Mouse (Mus musculus) heart, embryonic 13.5 days (tissue): ENCODE measurements at regions not wholly inside any gene's neighbourhood (a gene's known extent, or its start where the extent isn't known, plus 50 kb on each side); places are given as distances from the start of the nearest gene placed in this dataset.
A peak's percentile ranks its signal among the peaks of the same experiment; 100 is the strongest.

Experiments
- ATAC-seq: fragments of 200-750 bp; cut with Nextera tagmentation; 2 replicates; pipeline ENCODE4 v1.8.0; 2017; ENCODE audit warnings: moderate TSS enrichment; ENCODE audit not compliant: insufficient number of reproducible peaks, low FRiP score, low TSS enrichment; ENCODE audit errors: extremely low read depth
- H3K27ac ChIP-seq: fragments of 300-500 bp; sonication (generic); replicated peaks from 2 replicates; pipeline ENCODE4 v1.5.1; 2015; ENCODE audit warnings: moderate library complexity, mild to moderate bottlenecking, inconsistent platforms
- H3K27me3 ChIP-seq: fragments of 300-500 bp; sonication (generic); replicated peaks from 2 replicates; pipeline ENCODE4 v1.6.1; 2015; ENCODE audit warnings: mild to moderate bottlenecking, inconsistent platforms
- H3K36me3 ChIP-seq: fragments of 300-500 bp; sonication (generic); 2 replicates; pipeline ENCODE4 v1.6.1; 2015; ENCODE audit warnings: mild to moderate bottlenecking, inconsistent platforms
- H3K4me1 ChIP-seq: fragments of 300-500 bp; sonication (generic); 2 replicates; pipeline ENCODE4 v1.6.1; 2015; ENCODE audit warnings: inconsistent platforms
- H3K4me2 ChIP-seq: fragments of 300-500 bp; sonication (generic); 2 replicates; pipeline ENCODE4 v1.6.1; 2015; ENCODE audit warnings: inconsistent platforms, mild to moderate bottlenecking, moderate library complexity
- H3K4me3 ChIP-seq: fragments of 300-500 bp; sonication (generic); 2 replicates; pipeline ENCODE4 v1.5.1; 2015; ENCODE audit warnings: moderate library complexity, mild to moderate bottlenecking, inconsistent platforms
- H3K9ac ChIP-seq: fragments of 300-500 bp; sonication (generic); 2 replicates; pipeline ENCODE4 v1.6.1; 2015; ENCODE audit warnings: inconsistent platforms, mild to moderate bottlenecking, moderate library complexity
- H3K9me3 ChIP-seq: fragments of 300-500 bp; sonication (generic); 2 replicates; pipeline ENCODE4 v1.6.1; 2016; ENCODE audit warnings: inconsistent platforms
- WGBS: fragments of 180-500 bp; shearing (Covaris S2); methylation state at CpG from one replicate; pipeline ENCODE4 v1.1.7; 2015; ENCODE audit warnings: mixed read lengths; 5-methylcytosine and 5-hydroxymethylcytosine counted together

DNA sequence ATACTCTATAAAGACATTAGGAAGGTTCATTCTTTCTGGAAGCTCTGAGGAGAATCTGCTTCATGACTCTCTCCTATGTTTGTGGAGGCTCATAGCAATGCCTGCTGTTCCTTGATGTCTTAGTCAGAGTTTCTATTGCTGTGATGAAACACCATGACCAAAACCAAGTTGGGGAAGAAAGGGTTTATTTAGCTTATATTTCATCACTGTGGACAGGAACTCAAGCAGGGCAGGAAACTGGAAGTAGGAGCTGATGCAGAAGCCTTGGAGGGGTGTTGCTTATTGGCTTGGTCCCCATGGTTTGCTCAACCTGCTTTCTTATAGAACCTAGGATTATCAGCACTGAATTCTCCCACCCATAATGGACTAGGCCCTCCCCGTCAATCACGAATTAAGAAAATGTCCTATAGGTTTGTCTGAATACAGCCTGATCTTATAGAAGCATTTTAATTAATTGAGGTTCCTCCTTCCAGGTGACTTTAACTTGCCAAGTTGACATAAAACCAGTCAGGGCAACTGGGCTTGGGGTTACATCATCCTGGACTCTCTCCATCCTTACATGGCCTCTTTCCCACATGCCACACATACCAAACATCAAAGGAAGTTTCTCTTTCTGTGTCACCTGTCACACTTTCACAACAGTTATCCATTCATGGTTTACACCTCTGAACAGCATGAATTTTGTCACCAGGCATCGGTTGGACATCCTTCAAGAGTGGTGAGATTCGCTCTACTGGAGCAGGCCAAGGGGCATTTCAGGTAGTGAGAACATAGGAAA is 85.3 kb upstream of the Serp2 start:
- Histone ChIP-seq H3K9me3 (no peaks in the 10 kb centered on the region), H3K27me3 (no peaks in the 10 kb centered on the region), H3K27ac (no peak overlapping the region), H3K4me1 (peaks cover 10% of the 10 kb centered on the region), H3K9ac (no peak overlapping the region), H3K4me3 (no peak overlapping the region), H3K36me3 (no peaks in the 10 kb centered on the region), H3K4me2 (no peak overlapping the region)
- 81% methylated on average over 4 of the region's 4 CpGs for WGBS
- ATAC-seq: no peak

DNA sequence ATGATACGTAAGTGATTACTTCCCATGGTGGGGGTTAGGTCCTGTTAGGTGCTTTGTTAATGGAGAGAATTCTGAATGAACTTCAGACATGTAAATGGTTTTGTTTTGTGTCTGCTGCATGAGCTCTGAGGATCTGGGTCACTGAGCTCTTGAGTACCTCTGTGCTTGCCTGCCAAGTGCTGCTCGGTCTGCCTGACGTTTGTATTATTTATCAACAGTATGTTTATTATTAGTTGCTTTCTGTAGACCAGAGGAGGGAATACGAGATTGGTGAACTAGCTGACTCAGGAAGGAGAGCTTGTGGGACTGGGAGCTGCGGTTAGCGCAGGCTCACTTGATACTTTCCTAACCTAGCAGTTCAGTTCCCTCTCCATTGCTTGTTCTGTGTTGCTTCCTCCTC is 76.5 kb upstream of the Serp2 start:
- Histone ChIP-seq H3K9ac (no peak overlapping the region), H3K9me3 (no peaks in the 10 kb centered on the region), H3K27ac (no peak overlapping the region), H3K36me3 (no peaks in the 10 kb centered on the region), H3K27me3 (no peaks in the 10 kb centered on the region), H3K4me3 (no peak overlapping the region), H3K4me1 (peaks cover 41% of the 10 kb centered on the region), H3K4me2 (no peak overlapping the region)
- 53% methylated on average over 6 of the region's 6 CpGs for WGBS
- ATAC-seq: no peak

DNA sequence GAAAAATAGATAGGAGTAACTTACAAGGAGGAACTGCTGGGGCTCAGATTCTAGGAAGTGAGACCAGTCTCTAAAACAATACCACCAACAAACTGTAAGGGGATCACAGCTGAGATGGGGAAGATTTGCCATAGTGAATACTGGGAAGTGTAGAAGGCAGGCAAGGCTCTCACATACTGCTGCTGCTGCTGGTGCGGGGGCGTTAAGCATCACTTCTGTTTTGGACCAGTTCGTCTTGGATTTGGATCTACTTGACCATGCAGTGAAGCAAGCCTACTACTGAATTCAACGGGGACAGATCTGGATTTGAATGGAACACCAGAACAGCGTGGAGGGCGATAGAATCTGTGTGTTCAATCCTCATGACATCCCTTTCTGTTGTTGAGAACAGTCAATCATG is 76.1 kb upstream of the Serp2 start:
- Histone ChIP-seq H3K27me3 (no peaks in the 10 kb centered on the region), H3K36me3 (no peaks in the 10 kb centered on the region), H3K4me2 (no peak overlapping the region), H3K4me1 (peaks cover 44% of the 10 kb centered on the region), H3K27ac (no peak overlapping the region), H3K9ac (no peak overlapping the region), H3K9me3 (no peaks in the 10 kb centered on the region), H3K4me3 (no peak overlapping the region)
- no peak for ATAC-seq
- WGBS: 72% methylated on average over 6 of the region's 6 CpGs

GRCm38 (mm10) chr14:76631740-76632139 is 75.1 kb upstream of the Serp2 start:
- Histone ChIP-seq H3K4me3 (no peak overlapping the region), H3K36me3 (no peaks in the 10 kb centered on the region), H3K4me2 (no peak overlapping the region), H3K27ac (peak overlapping the region; percentile 39), H3K27me3 (no peaks in the 10 kb centered on the region), H3K4me1 (peaks cover 44% of the 10 kb centered on the region), H3K9me3 (no peaks in the 10 kb centered on the region), H3K9ac (no peak overlapping the region)
- no peak for ATAC-seq
- WGBS: 74% methylated on average over 6 of the region's 6 CpGs

DNA sequence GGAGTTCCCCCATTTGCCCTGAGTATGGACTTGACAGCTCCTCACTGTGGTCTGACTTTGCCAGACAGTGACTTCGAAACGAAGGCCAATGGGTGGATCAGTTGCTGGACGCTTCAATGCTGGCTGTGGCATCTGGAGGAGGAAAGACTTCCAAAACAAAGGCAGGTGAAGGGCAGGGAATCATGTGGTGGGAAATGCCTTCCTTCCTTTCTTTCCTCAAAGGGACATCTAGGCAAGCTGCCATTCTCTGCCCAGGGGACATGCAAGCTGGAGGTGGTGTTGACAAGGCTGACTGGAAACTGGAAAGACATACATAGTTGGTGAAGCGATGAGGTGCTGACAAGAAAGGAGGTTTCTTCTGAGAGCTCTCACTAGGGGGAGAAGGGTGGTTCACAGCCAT is 74.5 kb upstream of the Serp2 start:
- H3K4me1 ChIP-seq: peaks cover 47% of the 10 kb centered on the region
- no peaks in the 10 kb centered on the region for H3K27me3 ChIP-seq
- no peaks in the 10 kb centered on the region for H3K36me3 ChIP-seq
- no peak overlapping the region for H3K4me3 ChIP-seq
- 48% methylated on average over 4 of the region's 4 CpGs for WGBS
- H3K27ac ChIP-seq: peak overlapping the region; percentile 39
- H3K4me2 ChIP-seq: no peak overlapping the region
- no peak for ATAC-seq
- H3K9me3 ChIP-seq: no peaks in the 10 kb centered on the region
- H3K9ac ChIP-seq: no peak overlapping the region

DNA sequence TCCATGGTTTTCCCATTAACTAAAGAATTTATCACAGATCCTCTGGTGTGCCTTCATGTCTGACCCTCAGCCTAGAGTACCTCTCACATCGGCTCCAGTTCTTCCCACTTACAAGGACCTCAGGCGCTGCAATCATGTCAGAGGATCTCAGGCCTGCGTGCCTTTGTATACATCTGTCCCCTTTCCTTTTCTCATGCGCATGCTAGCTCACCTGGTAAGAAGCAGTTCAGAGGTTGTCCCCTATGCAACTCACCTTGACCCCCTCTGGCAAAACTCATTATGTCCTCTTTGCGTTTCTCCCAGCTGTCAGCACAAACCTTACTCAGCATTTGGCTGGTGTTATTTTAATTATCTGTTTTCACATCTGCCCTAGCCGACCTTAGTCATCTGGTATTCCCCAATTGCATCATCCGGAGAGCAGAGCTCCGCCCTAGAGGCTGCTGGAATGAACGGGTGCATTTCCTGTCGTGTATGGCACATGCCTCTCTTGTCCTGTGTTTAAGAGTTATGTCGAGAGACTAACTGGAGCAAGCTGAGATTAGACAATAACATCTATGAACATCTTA is 73.3 kb upstream of the Serp2 start:
- H3K4me3 ChIP-seq: no peak overlapping the region
- 74% methylated on average over 11 of the region's 11 CpGs for WGBS
- H3K27ac ChIP-seq: no peak overlapping the region

DNA sequence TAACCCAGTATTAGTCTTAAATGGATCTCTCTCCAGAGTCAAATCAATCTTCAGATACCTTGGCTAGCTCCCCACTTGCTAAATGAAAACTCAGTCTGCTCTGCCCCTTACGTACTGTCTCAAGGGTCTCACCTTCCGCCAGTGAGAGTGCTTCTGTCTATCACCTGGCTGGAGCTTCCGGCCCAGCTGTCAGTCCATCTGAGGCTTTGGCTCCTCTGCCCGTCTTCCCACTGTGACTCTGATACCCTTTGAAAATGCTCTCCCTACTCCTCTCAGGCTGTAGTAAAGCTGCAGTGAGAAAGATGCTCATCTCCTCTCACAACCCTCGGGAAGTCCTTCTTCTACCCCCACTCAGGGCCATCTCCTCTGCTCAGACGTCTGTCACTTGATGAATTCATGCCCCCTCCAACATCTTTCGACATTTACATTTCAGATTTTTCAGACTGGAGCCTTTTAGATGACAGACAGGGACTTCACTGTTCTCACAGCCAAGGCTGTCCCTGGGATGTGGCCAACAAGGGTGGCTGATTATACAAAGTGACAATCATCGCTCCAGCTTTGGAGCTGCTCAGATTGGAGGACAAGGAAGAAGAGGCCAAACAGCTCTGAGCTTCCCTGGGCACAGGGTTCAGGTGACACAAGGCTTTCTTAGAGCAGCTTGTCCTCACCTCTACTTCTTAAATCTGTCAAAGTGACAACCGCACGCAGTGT is 71.6 kb upstream of the Serp2 start:
- peaks cover 73% of the 10 kb centered on the region for H3K4me1 ChIP-seq

More for the DNA sequence above, 73.3 kb upstream of the Serp2 start:
- Histone ChIP-seq H3K9me3 (no peaks in the 10 kb centered on the region), H3K27me3 (no peaks in the 10 kb centered on the region), H3K4me1 (peaks cover 59% of the 10 kb centered on the region), H3K4me2 (no peak overlapping the region), H3K36me3 (no peaks in the 10 kb centered on the region), H3K9ac (no peak overlapping the region)
- ATAC-seq: no peak

DNA sequence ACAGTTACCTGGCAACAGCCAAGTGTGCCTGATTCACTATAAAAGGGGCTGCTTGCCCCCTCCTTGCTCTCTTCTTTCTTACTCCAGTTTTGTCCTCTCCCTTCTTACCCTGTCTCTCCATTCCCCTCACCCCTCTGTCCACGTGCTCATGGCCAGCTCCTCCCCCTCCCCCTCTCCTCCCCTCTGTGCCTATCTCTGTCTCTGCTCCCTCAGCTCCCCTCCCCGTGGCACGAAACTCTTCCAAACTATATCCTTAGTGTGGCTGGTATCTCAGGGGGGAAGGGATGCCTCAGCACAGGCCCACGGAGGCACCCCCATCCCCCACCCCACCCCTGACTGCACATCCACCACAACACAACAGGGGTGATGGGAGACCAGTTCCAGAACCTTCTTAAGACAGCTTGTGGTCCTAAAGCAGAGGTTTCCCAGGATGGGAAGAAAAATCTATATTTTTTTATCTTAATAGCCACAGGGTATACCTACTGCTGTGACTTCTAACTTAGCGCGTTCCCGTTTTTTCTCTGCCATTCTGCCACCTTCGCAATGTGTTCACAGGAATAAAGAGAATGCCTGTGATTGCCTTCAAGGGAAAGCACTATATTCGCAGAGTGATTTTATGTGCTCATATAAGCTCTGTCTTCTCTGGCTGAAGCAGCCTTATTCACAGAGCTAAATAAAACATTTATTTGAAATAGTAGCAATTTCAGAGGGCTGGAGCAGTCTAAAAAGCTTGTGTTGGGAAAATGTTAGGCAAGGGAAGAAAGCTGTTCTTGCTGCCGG is 69.1 kb upstream of the Serp2 start:
- no peaks in the 10 kb centered on the region for H3K9me3 ChIP-seq
- H3K4me1 ChIP-seq: peaks cover 65% of the 10 kb centered on the region
- H3K27ac ChIP-seq: peak overlapping the region; percentile 82
- H3K4me3 ChIP-seq: no peak overlapping the region
- H3K4me2 ChIP-seq: no peak overlapping the region
- WGBS: 53% methylated on average over 10 of the region's 10 CpGs
- peak; percentile 15; the same call in 1 of the 2 replicates for ATAC-seq
- H3K27me3 ChIP-seq: no peaks in the 10 kb centered on the region
- H3K9ac ChIP-seq: peak overlapping the region; percentile 45
- no peaks in the 10 kb centered on the region for H3K36me3 ChIP-seq

More for the DNA sequence above, 71.6 kb upstream of the Serp2 start:
- H3K9me3 ChIP-seq: no peaks in the 10 kb centered on the region
- no peak overlapping the region for H3K9ac ChIP-seq
- WGBS: 64% methylated on average over 10 of the region's 10 CpGs
- ATAC-seq: no peak
- H3K4me3 ChIP-seq: no peak overlapping the region
- no peak overlapping the region for H3K4me2 ChIP-seq
- H3K36me3 ChIP-seq: no peaks in the 10 kb centered on the region
- H3K27ac ChIP-seq: no peak overlapping the region
- H3K27me3 ChIP-seq: no peaks in the 10 kb centered on the region

DNA sequence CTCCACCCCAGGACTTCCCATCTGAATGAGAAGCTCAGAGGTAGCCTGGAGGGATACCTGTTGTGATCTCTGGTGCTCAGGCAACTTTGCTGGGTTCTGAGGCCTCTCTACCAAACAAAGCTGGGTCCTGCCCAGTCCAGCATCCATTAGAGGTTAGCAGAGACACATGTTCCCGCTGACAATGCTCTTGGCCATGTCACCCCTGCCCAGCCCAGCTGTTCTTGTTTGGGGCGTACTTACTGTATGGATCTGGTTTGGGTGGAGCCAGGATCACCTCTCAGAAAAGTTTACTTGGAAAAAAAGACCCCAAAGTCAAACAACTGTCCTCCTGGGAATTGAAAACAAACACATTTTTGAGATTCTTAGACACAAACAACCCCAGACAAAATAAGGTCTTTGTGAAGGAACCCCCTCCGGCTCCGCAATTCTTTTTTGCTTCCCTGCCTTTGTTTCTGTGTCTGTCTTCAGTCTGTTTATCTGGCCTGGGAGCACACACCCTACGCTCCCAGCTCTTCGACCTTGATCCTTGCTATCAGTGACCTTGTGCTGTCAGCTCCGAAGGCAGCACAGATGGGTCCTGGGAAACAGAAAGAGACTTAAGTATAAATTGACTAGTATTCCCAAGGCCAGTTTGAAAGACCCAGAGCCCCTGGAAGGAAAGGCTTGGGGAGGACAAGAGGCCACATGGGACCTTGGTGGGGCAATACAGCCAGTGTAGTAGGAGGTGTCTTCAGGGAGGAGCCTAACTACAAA is 68.1 kb upstream of the Serp2 start:
- peak overlapping the region; percentile 45 for H3K9ac ChIP-seq
- H3K27ac ChIP-seq: peak overlapping the region; percentile 82
- peaks cover 58% of the 10 kb centered on the region for H3K4me1 ChIP-seq
- 29% methylated on average over 7 of the region's 7 CpGs for WGBS
- peak overlapping the region; percentile 35 for H3K4me2 ChIP-seq
- ATAC-seq: no peak
- no peaks in the 10 kb centered on the region for H3K9me3 ChIP-seq
- no peaks in the 10 kb centered on the region for H3K27me3 ChIP-seq
- H3K4me3 ChIP-seq: no peak overlapping the region
- H3K36me3 ChIP-seq: no peaks in the 10 kb centered on the region

GRCm38 (mm10) chr14:76623371-76623988 is 66.8 kb upstream of the Serp2 start:
- Histone ChIP-seq H3K4me3 (0 out of 2 replicates have a peak overlapping the region, but pooled peaks have one; percentile 1), H3K9ac (peak overlapping the region; percentile 41), H3K4me1 (peaks cover 55% of the 10 kb centered on the region), H3K27ac (peak overlapping the region; percentile 82), H3K4me2 (peak overlapping the region; percentile 48), H3K27me3 (no peaks in the 10 kb centered on the region), H3K36me3 (no peaks in the 10 kb centered on the region), H3K9me3 (no peaks in the 10 kb centered on the region)
- ATAC-seq: no peak
- WGBS: 31% methylated on average over 10 of the region's 10 CpGs
